Mouse (Mus musculus): ENCODE measurements around the gene Snrk. TPM values are rescaled to one million over a fixed set of nuclear protein-coding genes. Genes with fewer than 3 reads are reported as not detected.
A peak's percentile ranks its signal among the peaks of the same experiment; 100 is the strongest.

Gene Snrk
- polyA plus RNA-seq, 1 experiment from 2014 or later: 31.3 TPM

GRCm38 (mm10) chr9:122120089-122120488, 3.0 kb downstream of the Snrk start:
- no peaks in the 10 kb centered on the region for H3K9me3 ChIP-seq (ENCODE audit: control insufficient read depth, low read length)
- no peaks in the 10 kb centered on the region for H3K27me3 ChIP-seq (ENCODE audit: control insufficient read depth, insufficient read depth, low read length)
- H3K4me2 ChIP-seq (ENCODE audit: low read length): peak overlapping the region; percentile 86
- 0 out of 4 replicates have a peak overlapping the region, but pooled peaks of 1 of the 2 experiments have one; percentile 14 for H3K27ac ChIP-seq (replicated peaks in 1 of 2; ENCODE audit: control insufficient read depth in 1 of 2, insufficient read depth in 1 of 2, low read depth in 2 of 2, low read length in 2 of 2)
- WGBS: 35% methylated on average over 3 of the region's 3 CpGs
- ATAC-seq (ENCODE audit: insufficient number of reproducible peaks, insufficient read depth, low FRiP score, low read depth): no peak
- H3K4me3 ChIP-seq (ENCODE audit: control insufficient read depth in 1 of 2, insufficient read depth in 1 of 2, low read depth in 1 of 2, low read length in 2 of 2): no peak overlapping the region; a peak in 1 of 4 replicates
- H3K9ac ChIP-seq (ENCODE audit: low read length): peak overlapping the region; percentile 17; the same call in 1 of the 2 replicates
- peaks cover 5 to 20% of the 10 kb centered on the region in 2 experiments for H3K4me1 ChIP-seq (ENCODE audit: control insufficient read depth in 2 of 2, insufficient read depth in 2 of 2, low read length in 2 of 2)
- H3K36me3 ChIP-seq (ENCODE audit: control insufficient read depth, insufficient read depth, low read length): peaks cover 6% of the 10 kb centered on the region; the same call in 1 of the 2 replicates

GRCm38 (mm10) chr9:122122113-122122512, 5.0 kb downstream of the Snrk start:
- WGBS: 83% methylated on average over 5 of the region's 5 CpGs
- Histone ChIP-seq H3K27ac (replicated peaks in 1 of 2; ENCODE audit: control insufficient read depth in 1 of 2, insufficient read depth in 1 of 2, low read depth in 2 of 2, low read length in 2 of 2) (no peak overlapping the region), H3K4me3 (ENCODE audit: control insufficient read depth in 1 of 2, insufficient read depth in 1 of 2, low read depth in 1 of 2, low read length in 2 of 2) (no peak overlapping the region), H3K4me2 (ENCODE audit: low read length) (0 out of 2 replicates have a peak overlapping the region, but pooled peaks have one; percentile 21), H3K4me1 (ENCODE audit: control insufficient read depth in 2 of 2, insufficient read depth in 2 of 2, low read length in 2 of 2) (peaks cover 5 to 20% of the 10 kb centered on the region in 2 experiments), H3K36me3 (ENCODE audit: control insufficient read depth, insufficient read depth, low read length) (peaks cover 6% of the 10 kb centered on the region; the same call in 1 of the 2 replicates), H3K9me3 (ENCODE audit: control insufficient read depth, low read length) (no peaks in the 10 kb centered on the region), H3K27me3 (ENCODE audit: control insufficient read depth, insufficient read depth, low read length) (no peaks in the 10 kb centered on the region), H3K9ac (ENCODE audit: low read length) (0 out of 2 replicates have a peak overlapping the region, but pooled peaks have one; percentile 21)
- ATAC-seq (ENCODE audit: insufficient number of reproducible peaks, insufficient read depth, low FRiP score, low read depth): no peak

GRCm38 (mm10) chr9:122123181-122123580, 6.1 kb downstream of the Snrk start:
- Histone ChIP-seq H3K36me3 (ENCODE audit: control insufficient read depth, insufficient read depth, low read length) (peaks cover 6% of the 10 kb centered on the region; the same call in 1 of the 2 replicates), H3K9ac (ENCODE audit: low read length) (no peak overlapping the region), H3K4me3 (ENCODE audit: control insufficient read depth in 1 of 2, insufficient read depth in 1 of 2, low read depth in 1 of 2, low read length in 2 of 2) (no peak overlapping the region), H3K27ac (replicated peaks in 1 of 2; ENCODE audit: control insufficient read depth in 1 of 2, insufficient read depth in 1 of 2, low read depth in 2 of 2, low read length in 2 of 2) (no peak overlapping the region), H3K9me3 (ENCODE audit: control insufficient read depth, low read length) (no peaks in the 10 kb centered on the region), H3K4me1 (ENCODE audit: control insufficient read depth in 2 of 2, insufficient read depth in 2 of 2, low read length in 2 of 2) (peaks cover 5 to 19% of the 10 kb centered on the region in 2 experiments), H3K27me3 (ENCODE audit: control insufficient read depth, insufficient read depth, low read length) (no peaks in the 10 kb centered on the region), H3K4me2 (ENCODE audit: low read length) (no peak overlapping the region)
- 56% methylated on average over 5 of the region's 5 CpGs for WGBS
- ATAC-seq (ENCODE audit: insufficient number of reproducible peaks, insufficient read depth, low FRiP score, low read depth): no peak

GRCm38 (mm10) chr9:122125723-122126290, 8.7 kb downstream of the Snrk start:
- 73% methylated on average over 5 of the region's 5 CpGs for WGBS

GRCm38 (mm10) chr9:122126790-122127189, 9.7 kb downstream of the Snrk start:
- Histone ChIP-seq H3K4me2 (ENCODE audit: low read length) (no peak overlapping the region), H3K9ac (ENCODE audit: low read length) (no peak overlapping the region), H3K4me3 (ENCODE audit: control insufficient read depth in 1 of 2, insufficient read depth in 1 of 2, low read depth in 1 of 2, low read length in 2 of 2) (no peak overlapping the region), H3K4me1 (ENCODE audit: control insufficient read depth in 2 of 2, insufficient read depth in 2 of 2, low read length in 2 of 2) (peaks cover 4 to 17% of the 10 kb centered on the region in 2 experiments), H3K36me3 (ENCODE audit: control insufficient read depth, insufficient read depth, low read length) (no peaks in the 10 kb centered on the region), H3K9me3 (ENCODE audit: control insufficient read depth, low read length) (no peaks in the 10 kb centered on the region), H3K27ac (replicated peaks in 1 of 2; ENCODE audit: control insufficient read depth in 1 of 2, insufficient read depth in 1 of 2, low read depth in 2 of 2, low read length in 2 of 2) (no peak overlapping the region), H3K27me3 (ENCODE audit: control insufficient read depth, insufficient read depth, low read length) (no peaks in the 10 kb centered on the region)
- WGBS: 80% methylated on average over 8 of the region's 8 CpGs
- no peak for ATAC-seq (ENCODE audit: insufficient number of reproducible peaks, insufficient read depth, low FRiP score, low read depth)

More at GRCm38 (mm10) chr9:122125723-122126290, 8.7 kb downstream of the Snrk start:
- H3K9ac ChIP-seq (ENCODE audit: low read length): no peak overlapping the region
- H3K4me3 ChIP-seq (ENCODE audit: control insufficient read depth in 1 of 2, insufficient read depth in 1 of 2, low read depth in 1 of 2, low read length in 2 of 2): no peak overlapping the region
- no peak overlapping the region for H3K27ac ChIP-seq (replicated peaks in 1 of 2; ENCODE audit: control insufficient read depth in 1 of 2, insufficient read depth in 1 of 2, low read depth in 2 of 2, low read length in 2 of 2)
- peaks cover 4 to 17% of the 10 kb centered on the region in 2 experiments for H3K4me1 ChIP-seq (ENCODE audit: control insufficient read depth in 2 of 2, insufficient read depth in 2 of 2, low read length in 2 of 2)
- H3K27me3 ChIP-seq (ENCODE audit: control insufficient read depth, insufficient read depth, low read length): no peaks in the 10 kb centered on the region
- peaks cover 3% of the 10 kb centered on the region; the same call in 1 of the 2 replicates for H3K36me3 ChIP-seq (ENCODE audit: control insufficient read depth, insufficient read depth, low read length)
- H3K4me2 ChIP-seq (ENCODE audit: low read length): no peak overlapping the region
- H3K9me3 ChIP-seq (ENCODE audit: control insufficient read depth, low read length): no peaks in the 10 kb centered on the region
- ATAC-seq (ENCODE audit: insufficient number of reproducible peaks, insufficient read depth, low FRiP score, low read depth): no peak

GRCm38 (mm10) chr9:122127271-122127785, 10.3 kb downstream of the Snrk start:
- no peak for ATAC-seq (ENCODE audit: insufficient number of reproducible peaks, insufficient read depth, low FRiP score, low read depth)
- 79% methylated on average over 3 of the region's 3 CpGs for WGBS
- H3K4me1 ChIP-seq (ENCODE audit: control insufficient read depth in 2 of 2, insufficient read depth in 2 of 2, low read length in 2 of 2): peaks cover 4 to 14% of the 10 kb centered on the region in 2 experiments

GRCm38 (mm10) chr9:122128686-122129085, 11.6 kb downstream of the Snrk start:
- no peak overlapping the region for H3K9ac ChIP-seq (ENCODE audit: low read length)
- peaks cover 2 to 14% of the 10 kb centered on the region in 2 experiments; a peak in 3 of 4 replicates for H3K4me1 ChIP-seq (ENCODE audit: control insufficient read depth in 2 of 2, insufficient read depth in 2 of 2, low read length in 2 of 2)
- H3K4me3 ChIP-seq (ENCODE audit: control insufficient read depth in 1 of 2, insufficient read depth in 1 of 2, low read depth in 1 of 2, low read length in 2 of 2): no peak overlapping the region
- H3K27ac ChIP-seq (replicated peaks in 1 of 2; ENCODE audit: control insufficient read depth in 1 of 2, insufficient read depth in 1 of 2, low read depth in 2 of 2, low read length in 2 of 2): no peak overlapping the region
- no peak overlapping the region for H3K4me2 ChIP-seq (ENCODE audit: low read length)
- ATAC-seq (ENCODE audit: insufficient number of reproducible peaks, insufficient read depth, low FRiP score, low read depth): no peak
- WGBS: 64% methylated on average over 5 of the region's 5 CpGs
- no peaks in the 10 kb centered on the region for H3K9me3 ChIP-seq (ENCODE audit: control insufficient read depth, low read length)
- H3K36me3 ChIP-seq (ENCODE audit: control insufficient read depth, insufficient read depth, low read length): peaks cover 13% of the 10 kb centered on the region; the same call in 1 of the 2 replicates
- no peaks in the 10 kb centered on the region for H3K27me3 ChIP-seq (ENCODE audit: control insufficient read depth, insufficient read depth, low read length)

More at GRCm38 (mm10) chr9:122127271-122127785, 10.3 kb downstream of the Snrk start:
- Histone ChIP-seq H3K9me3 (ENCODE audit: control insufficient read depth, low read length) (no peaks in the 10 kb centered on the region), H3K27ac (replicated peaks in 1 of 2; ENCODE audit: control insufficient read depth in 1 of 2, insufficient read depth in 1 of 2, low read depth in 2 of 2, low read length in 2 of 2) (no peak overlapping the region), H3K4me3 (ENCODE audit: control insufficient read depth in 1 of 2, insufficient read depth in 1 of 2, low read depth in 1 of 2, low read length in 2 of 2) (no peak overlapping the region), H3K4me2 (ENCODE audit: low read length) (no peak overlapping the region), H3K36me3 (ENCODE audit: control insufficient read depth, insufficient read depth, low read length) (peaks cover 3% of the 10 kb centered on the region; the same call in 1 of the 2 replicates), H3K27me3 (ENCODE audit: control insufficient read depth, insufficient read depth, low read length) (no peaks in the 10 kb centered on the region), H3K9ac (ENCODE audit: low read length) (no peak overlapping the region)

Data from heart, embryonic 14.5 days (tissue).